Mouse (Mus musculus) heart, embryonic 12.5 days (tissue): Measurements from ENCODE around the gene Gm136. TPM values are rescaled to one million over a fixed set of nuclear protein-coding genes. Genes with fewer than 3 reads are reported as not detected.

ENCODE experiments used
- ATAC-seq: fragments of 200-750 bp; cut with Nextera tagmentation; 2 replicates; pipeline ENCODE4 v1.8.0; 2017; ENCODE audit warnings: moderate TSS enrichment, moderate library complexity; ENCODE audit not compliant: insufficient number of reproducible peaks, low FRiP score
- H3K27ac ChIP-seq: fragments of 300-500 bp; sonication (generic); 2 replicates; pipeline ENCODE4 v1.5.1; 2016; ENCODE audit warnings: mild to moderate bottlenecking, moderate library complexity; ENCODE audit not compliant: poor library complexity, severe bottlenecking
- H3K27me3 ChIP-seq: fragments of 300-500 bp; sonication (generic); replicated peaks from 2 replicates; pipeline ENCODE4 v1.6.1; 2016; ENCODE audit warnings: mild to moderate bottlenecking, moderate library complexity
- H3K36me3 ChIP-seq: fragments of 300-500 bp; sonication (generic); 2 replicates; pipeline ENCODE4 v1.6.1; 2016; ENCODE audit warnings: mild to moderate bottlenecking, moderate library complexity
- H3K4me1 ChIP-seq: fragments of 300-500 bp; sonication (generic); replicated peaks from 2 replicates; pipeline ENCODE4 v1.6.1; 2016; ENCODE audit warnings: mild to moderate bottlenecking
- H3K4me2 ChIP-seq: fragments of 300-500 bp; sonication (generic); 2 replicates; pipeline ENCODE4 v1.6.1; 2016; ENCODE audit warnings: mild to moderate bottlenecking, moderate library complexity
- H3K4me3 ChIP-seq: fragments of 300-500 bp; sonication (generic); 2 replicates; pipeline ENCODE4 v1.5.1; 2016; ENCODE audit warnings: mild to moderate bottlenecking
- H3K9ac ChIP-seq: fragments of 300-500 bp; sonication (generic); 2 replicates; pipeline ENCODE4 v1.6.1; 2016; ENCODE audit warnings: mild to moderate bottlenecking, moderate library complexity
- H3K9me3 ChIP-seq: fragments of 300-500 bp; sonication (generic); replicated peaks from 2 replicates; pipeline ENCODE4 v1.6.1; 2016; ENCODE audit warnings: mild to moderate bottlenecking, moderate library complexity
- WGBS: fragments of 180-500 bp; shearing (Covaris S2); methylation state at CpG from one replicate; pipeline ENCODE4 v1.1.7; 2016; 5-methylcytosine and 5-hydroxymethylcytosine counted together
- polyA plus RNA-seq: library from polyadenylated mRNA; unstranded; fragments of >200 nt; fragmentation: Nextera tagmentation; extraction: Ambion mirVana; gene quantifications from 2 replicates; pipeline ENCODE4 v1.2.1, GENCODE M21; 2016

Gm136 gene
- polyA plus RNA-seq = not detected in 2 replicates

GRCm38 (mm10) chr4:34756163-34756562 lies at the start of gene Gm136:
Gm136 (minus strand) TSS chr4:34756263.
- Histone ChIP-seq H3K36me3 (no peaks in the 10 kb centered on the region), H3K4me3 (no peak within 1 kb of the TSS), H3K27me3 (no peaks in the 10 kb centered on the region), H3K27ac (no peak within 1 kb of the TSS), H3K4me1 (no peaks in the 10 kb centered on the region), H3K9me3 (no peaks in the 10 kb centered on the region), H3K9ac (no peak within 1 kb of the TSS), H3K4me2 (no peak within 1 kb of the TSS)
- 86% methylated on average over 1 of the region's 1 CpGs for WGBS
- ATAC-seq = no peak

- ATAC-seq = no peak
Observed at GRCm38 (mm10) chr4:34801166-34802034, 45.3 kb upstream of the Gm136 start.

GRCm38 (mm10) chr4:34798005-34798404 lies 41.9 kb upstream of the Gm136 start:
- no peaks in the 10 kb centered on the region for H3K27me3 ChIP-seq
- H3K27ac ChIP-seq = no peak overlapping the region
- no peak overlapping the region for H3K4me2 ChIP-seq
- H3K36me3 ChIP-seq = no peaks in the 10 kb centered on the region; the same call in 1 of the 2 replicates
- ATAC-seq = no peak
- WGBS = 85% methylated on average over 2 of the region's 2 CpGs
- H3K4me1 ChIP-seq = no peaks in the 10 kb centered on the region
- no peak overlapping the region for H3K9ac ChIP-seq
- no peak overlapping the region for H3K4me3 ChIP-seq
- no peaks in the 10 kb centered on the region for H3K9me3 ChIP-seq

More at GRCm38 (mm10) chr4:34801166-34802034, 45.3 kb upstream of the Gm136 start:
- peaks cover 14% of the 10 kb centered on the region for H3K36me3 ChIP-seq
- H3K4me3 ChIP-seq = no peak overlapping the region
- H3K9ac ChIP-seq = no peak overlapping the region
- H3K9me3 ChIP-seq = no peaks in the 10 kb centered on the region
- 81% methylated on average over 14 of the region's 14 CpGs for WGBS
- H3K4me1 ChIP-seq = no peaks in the 10 kb centered on the region
- H3K27me3 ChIP-seq = no peaks in the 10 kb centered on the region
- H3K27ac ChIP-seq = no peak overlapping the region
- H3K4me2 ChIP-seq = no peak overlapping the region

GRCm38 (mm10) chr4:34797294-34797983 lies 41.4 kb upstream of the Gm136 start:
- Histone ChIP-seq H3K9me3 (no peaks in the 10 kb centered on the region), H3K4me2 (no peak overlapping the region), H3K27ac (no peak overlapping the region), H3K9ac (no peak overlapping the region), H3K4me1 (no peaks in the 10 kb centered on the region), H3K4me3 (no peak overlapping the region), H3K27me3 (no peaks in the 10 kb centered on the region), H3K36me3 (no peaks in the 10 kb centered on the region)
- WGBS = 72% methylated on average over 8 of the region's 8 CpGs
- ATAC-seq = no peak

- no peak overlapping the region for H3K9ac ChIP-seq
- no peaks in the 10 kb centered on the region for H3K27me3 ChIP-seq
- WGBS = 87% methylated on average over 5 of the region's 5 CpGs
- H3K9me3 ChIP-seq = no peaks in the 10 kb centered on the region
- no peak for ATAC-seq
- no peak overlapping the region for H3K4me3 ChIP-seq
- H3K36me3 ChIP-seq = no peaks in the 10 kb centered on the region
- H3K4me1 ChIP-seq = no peaks in the 10 kb centered on the region
- H3K4me2 ChIP-seq = no peak overlapping the region
- H3K27ac ChIP-seq = no peak overlapping the region
Observed at GRCm38 (mm10) chr4:34796294-34796693, 40.2 kb upstream of the Gm136 start.

- WGBS = 87% methylated on average over 3 of the region's 3 CpGs
- 0 out of 2 replicates have a peak, but pooled peaks cover 2% of the 10 kb centered on the region for H3K4me1 ChIP-seq
- H3K27ac ChIP-seq = no peak overlapping the region
- ATAC-seq = no peak
- no peak overlapping the region for H3K4me2 ChIP-seq
- no peaks in the 10 kb centered on the region for H3K27me3 ChIP-seq
- no peak overlapping the region for H3K4me3 ChIP-seq
- H3K9ac ChIP-seq = no peak overlapping the region
- no peaks in the 10 kb centered on the region for H3K9me3 ChIP-seq
- no peaks in the 10 kb centered on the region for H3K36me3 ChIP-seq
Observed at GRCm38 (mm10) chr4:34786476-34786875, 30.4 kb upstream of the Gm136 start.

GRCm38 (mm10) chr4:34785646-34786045 lies 29.6 kb upstream of the Gm136 start:
- H3K9me3 ChIP-seq = no peaks in the 10 kb centered on the region
- no peaks in the 10 kb centered on the region for H3K27me3 ChIP-seq
- no peak overlapping the region for H3K4me3 ChIP-seq
- H3K4me2 ChIP-seq = no peak overlapping the region
- no peak overlapping the region for H3K27ac ChIP-seq
- H3K36me3 ChIP-seq = no peaks in the 10 kb centered on the region
- H3K4me1 ChIP-seq = 0 out of 2 replicates have a peak, but pooled peaks cover 2% of the 10 kb centered on the region
- WGBS = 79% methylated on average over 2 of the region's 2 CpGs
- no peak overlapping the region for H3K9ac ChIP-seq
- ATAC-seq = no peak

GRCm38 (mm10) chr4:34784865-34785264 lies 28.8 kb upstream of the Gm136 start:
- no peak overlapping the region for H3K9ac ChIP-seq
- no peak overlapping the region for H3K4me2 ChIP-seq
- no peaks in the 10 kb centered on the region for H3K27me3 ChIP-seq
- H3K9me3 ChIP-seq = no peaks in the 10 kb centered on the region
- no peak overlapping the region for H3K4me3 ChIP-seq
- H3K27ac ChIP-seq = no peak overlapping the region
- H3K4me1 ChIP-seq = 0 out of 2 replicates have a peak, but pooled peaks cover 2% of the 10 kb centered on the region
- no peaks in the 10 kb centered on the region for H3K36me3 ChIP-seq
- WGBS = 46% methylated on average over 5 of the region's 5 CpGs
- no peak for ATAC-seq

GRCm38 (mm10) chr4:34782730-34783129 lies 26.7 kb upstream of the Gm136 start:
- Histone ChIP-seq H3K9me3 (no peaks in the 10 kb centered on the region), H3K4me1 (0 out of 2 replicates have a peak, but pooled peaks cover 2% of the 10 kb centered on the region), H3K4me3 (no peak overlapping the region), H3K27me3 (no peaks in the 10 kb centered on the region), H3K36me3 (no peaks in the 10 kb centered on the region), H3K4me2 (no peak overlapping the region), H3K27ac (no peak overlapping the region), H3K9ac (no peak overlapping the region)
- ATAC-seq = no peak
- 29% methylated on average over 4 of the region's 4 CpGs for WGBS

GRCm38 (mm10) chr4:34777677-34778527 lies 21.8 kb upstream of the Gm136 start, which contains the start of gene Smim8:
Smim8 (minus strand) TSS chr4:34778423.
- Histone ChIP-seq H3K36me3 (no peaks in the 10 kb centered on the region), H3K27ac (peak within 1 kb of the TSS; percentile 85), H3K4me1 (0 out of 2 replicates have a peak, but pooled peaks cover 5% of the 10 kb centered on the region), H3K4me2 (peak within 1 kb of the TSS; percentile 78), H3K4me3 (peak within 1 kb of the TSS; percentile 76), H3K27me3 (no peaks in the 10 kb centered on the region), H3K9ac (peak within 1 kb of the TSS; percentile 89), H3K9me3 (no peaks in the 10 kb centered on the region)
- 5% methylated on average over 40 of the region's 40 CpGs for WGBS
- ATAC-seq = peak; percentile 93
